Mouse (Mus musculus): Measurements from ENCODE around the gene Shbg.
A peak's percentile ranks its signal among the peaks of the same experiment; 100 is the strongest.
"Not testable (repeated sequence)": the region's sequence is repeated elsewhere in the genome, so short reads cannot be mapped to it uniquely, and the experiment has no call there.

The Shbg gene

DNA sequence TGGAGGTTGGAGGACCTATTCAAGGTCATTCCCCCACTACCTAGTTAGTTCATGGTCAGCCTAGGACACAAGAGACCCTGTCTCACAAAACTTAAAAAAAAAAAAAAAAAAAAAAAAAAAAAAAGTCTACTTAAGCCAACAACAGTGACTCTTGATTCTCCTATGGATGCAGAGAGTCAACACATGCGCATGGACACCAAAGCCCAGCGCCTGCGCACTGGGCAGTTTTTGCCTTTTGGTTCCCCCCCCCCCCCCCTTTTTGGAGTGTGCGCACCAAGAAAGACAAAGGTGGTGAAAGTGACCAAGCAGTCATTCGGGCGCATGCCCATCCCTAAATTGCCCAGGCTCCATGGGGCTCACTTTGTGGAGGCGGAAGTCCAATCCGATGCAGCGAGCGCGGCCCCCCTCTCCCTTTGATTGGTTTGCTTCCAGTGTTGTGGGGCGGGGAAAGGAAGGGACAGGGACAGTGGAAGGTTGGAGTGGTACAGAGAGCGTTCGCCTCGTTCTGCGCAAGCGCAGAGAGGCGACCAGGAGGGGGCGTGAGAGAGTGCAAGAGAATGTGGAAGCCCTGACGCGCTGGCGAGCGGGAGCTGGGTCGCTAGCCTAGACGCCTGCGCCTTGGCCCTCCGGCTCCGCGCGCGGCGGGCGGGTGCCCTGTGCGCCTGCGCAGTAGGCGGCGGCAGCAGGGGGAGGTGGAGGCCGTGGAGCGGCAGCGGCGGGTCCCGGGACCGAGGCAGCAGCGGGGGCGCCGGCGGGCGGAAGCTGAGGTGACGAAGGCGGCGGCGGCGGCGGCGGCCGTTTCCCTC, 14.8 kb upstream of the Shbg start, which contains the start of gene Fxr2:
Gene Fxr2 (plus strand): TSS at position 707 of the 806 bp plus-strand sequence.
- peak; percentile 100 for DNase-seq (ENCODE audit: low read depth, low spot score)

DNA sequence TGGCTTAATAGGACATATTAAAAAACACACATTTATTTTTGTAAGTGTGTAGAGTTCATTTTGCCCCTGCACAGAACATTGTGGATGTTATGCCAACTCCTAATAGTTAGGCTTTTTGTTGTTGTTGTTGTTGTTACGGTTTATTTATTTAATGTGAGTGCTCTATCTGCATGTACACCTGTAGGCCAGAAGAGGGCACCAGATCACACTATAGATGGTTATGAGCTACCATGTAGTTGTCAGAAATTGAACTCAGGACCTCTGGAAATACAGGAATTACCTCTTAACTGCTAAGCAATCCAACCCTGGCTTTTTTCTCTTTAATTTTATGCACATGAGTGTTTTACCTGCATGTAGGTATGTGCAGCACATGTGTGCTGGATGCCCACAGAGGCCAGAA, 12.1 kb upstream of the Shbg start:
- peak; percentile 70 for DNase-seq (ENCODE audit: low read depth, low spot score)

DNA sequence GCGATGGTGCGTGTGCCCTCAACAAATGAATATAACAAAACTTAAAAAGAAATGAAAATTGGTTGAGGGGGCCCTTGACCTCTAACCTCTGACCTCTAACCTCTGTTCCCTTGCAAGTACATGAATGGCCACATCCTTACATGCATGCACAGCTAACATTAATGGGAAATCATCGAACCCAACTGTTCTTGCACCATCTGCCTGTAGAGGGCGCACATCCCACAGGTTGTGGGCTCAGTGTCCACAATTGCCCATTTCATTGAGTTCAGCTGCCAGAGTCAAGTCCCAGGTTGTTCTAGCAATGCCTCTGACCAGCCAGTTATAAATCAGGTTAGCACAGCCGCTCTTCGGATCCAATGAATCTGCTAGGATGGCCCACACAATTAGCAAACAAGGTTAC, 10.6 kb upstream of the Shbg start:
- peak; percentile 87 for DNase-seq (ENCODE audit: low read depth, low spot score)

GRCm38 (mm10) chr11:69624339-69624738, 6.6 kb upstream of the Shbg start:
- DNase-seq (ENCODE audit: low read depth, low spot score), result not testable (repeated sequence)

DNA sequence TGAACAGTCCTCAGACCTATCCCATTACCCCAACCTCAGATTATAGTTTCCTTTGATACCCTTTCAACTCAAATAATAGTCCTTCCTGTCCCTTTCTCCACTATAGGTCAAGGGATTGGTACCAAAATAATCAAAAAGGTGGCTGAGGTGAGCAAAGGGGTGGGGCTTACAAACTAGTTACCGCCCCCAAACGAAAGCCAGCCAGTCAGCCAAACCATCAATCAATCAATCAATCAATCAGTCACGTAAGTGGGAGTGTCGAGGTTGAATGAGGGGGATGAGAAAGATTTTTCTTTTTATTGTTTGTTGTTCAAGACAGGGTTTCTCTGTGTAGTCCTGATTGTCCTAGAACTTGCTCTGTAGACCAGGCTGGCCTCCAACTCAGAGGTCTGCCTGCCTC, 5.3 kb upstream of the Shbg start:
- no peak for DNase-seq (ENCODE audit: low read depth, low spot score)

GRCm38 (mm10) chr11:69622406-69622805, 4.7 kb upstream of the Shbg start:
- DNase-seq (ENCODE audit: low read depth, low spot score), result no peak

DNA sequence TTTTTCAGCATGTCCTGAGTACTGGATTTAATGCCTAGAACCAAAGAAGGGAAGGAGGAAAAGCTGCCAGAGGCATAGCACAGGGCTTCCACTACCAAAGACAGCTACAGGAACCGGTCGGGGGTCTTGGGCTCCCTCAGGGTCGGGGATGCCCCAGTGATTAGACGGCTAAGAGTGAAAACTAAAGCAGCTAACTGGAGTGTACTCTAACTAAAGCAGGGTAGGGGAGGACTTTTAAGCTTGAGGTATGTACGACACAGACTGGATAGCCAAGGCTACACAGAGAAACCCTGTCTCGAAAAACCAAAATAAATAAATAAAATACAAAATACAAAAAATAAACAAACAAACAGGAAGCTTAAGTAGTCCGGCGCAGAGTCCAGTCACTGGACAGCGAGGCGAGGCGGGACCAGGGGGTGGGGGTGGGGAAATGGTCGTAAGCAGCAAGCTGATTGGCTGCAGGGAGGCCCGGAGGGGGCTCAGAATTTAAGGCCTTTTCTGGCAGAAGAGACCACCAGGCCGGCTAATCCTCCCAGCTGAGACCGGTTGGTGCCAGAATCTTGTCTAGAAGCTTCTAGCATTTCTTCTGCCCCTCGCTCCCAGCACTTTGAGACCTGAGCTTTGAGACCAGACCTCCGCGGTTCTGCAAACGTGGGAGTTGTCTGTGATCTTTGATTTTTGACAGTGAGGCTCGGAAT, 4.0 kb upstream of the Shbg start, which contains the start of gene Sat2:
Gene Sat2 (plus strand): TSS at position 454 of the 698 bp plus-strand sequence.
- no peak for DNase-seq (ENCODE audit: low read depth, low spot score)

DNA sequence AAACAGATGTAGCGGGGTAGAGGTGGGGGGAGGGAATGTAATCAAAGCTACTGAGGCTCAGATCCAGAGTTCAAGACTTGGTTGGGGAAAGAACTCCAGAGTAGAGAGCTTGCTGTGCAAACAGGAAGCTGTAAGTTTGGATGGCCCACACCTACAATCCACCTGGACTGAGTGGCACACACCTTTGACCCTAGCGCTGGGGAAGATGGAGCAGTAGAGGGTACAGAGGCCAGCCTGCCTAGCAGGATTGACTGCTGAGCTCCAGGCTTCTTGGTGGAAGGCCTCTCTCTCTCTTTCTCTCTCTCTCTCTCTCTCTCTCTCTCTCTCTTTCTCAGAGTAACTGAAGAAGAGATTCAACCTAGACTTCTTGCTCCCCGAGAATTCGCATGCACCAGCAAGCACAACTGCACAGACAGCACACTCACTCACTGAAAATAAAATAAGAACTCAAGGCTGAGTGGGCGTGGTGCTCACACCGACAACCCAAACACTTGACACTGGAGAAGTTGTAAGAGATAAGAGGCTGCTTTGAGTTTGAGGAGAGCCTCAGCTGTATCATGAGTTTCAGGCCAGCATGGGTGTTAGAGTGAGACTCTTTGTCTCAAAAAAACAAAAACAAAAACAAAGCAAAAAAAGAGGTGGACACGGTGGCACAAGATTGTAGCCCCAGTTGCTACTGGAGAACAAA, 2.8 kb upstream of the Shbg start:
- DNase-seq (ENCODE audit: low read depth, low spot score), result no peak

DNA sequence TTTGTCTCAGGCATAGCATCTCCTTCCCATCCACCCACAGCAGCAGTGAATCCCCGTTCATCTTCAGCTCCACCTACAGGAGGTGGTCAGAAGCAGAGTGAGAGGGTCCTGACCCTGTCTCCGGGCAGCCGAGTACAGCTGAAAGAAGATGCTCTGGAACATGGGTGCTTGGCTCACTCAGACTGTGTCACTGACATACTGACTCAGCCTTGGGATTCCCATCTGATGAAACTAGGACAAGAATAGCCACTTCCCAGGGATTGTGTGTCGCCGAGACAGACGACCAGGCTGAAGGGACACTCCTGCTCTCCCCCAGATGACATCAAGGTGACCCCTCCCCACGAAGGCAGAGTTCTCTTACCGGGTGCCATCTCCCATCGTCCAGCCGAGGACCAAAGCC, 924 bp downstream of the Shbg start:
- DNase-seq (ENCODE audit: low read depth, low spot score), result no peak

- not testable (repeated sequence) for DNase-seq (ENCODE audit: low read depth, low spot score)
Measured at GRCm38 (mm10) chr11:69614257-69614588, 3.5 kb downstream of the Shbg start.

DNA sequence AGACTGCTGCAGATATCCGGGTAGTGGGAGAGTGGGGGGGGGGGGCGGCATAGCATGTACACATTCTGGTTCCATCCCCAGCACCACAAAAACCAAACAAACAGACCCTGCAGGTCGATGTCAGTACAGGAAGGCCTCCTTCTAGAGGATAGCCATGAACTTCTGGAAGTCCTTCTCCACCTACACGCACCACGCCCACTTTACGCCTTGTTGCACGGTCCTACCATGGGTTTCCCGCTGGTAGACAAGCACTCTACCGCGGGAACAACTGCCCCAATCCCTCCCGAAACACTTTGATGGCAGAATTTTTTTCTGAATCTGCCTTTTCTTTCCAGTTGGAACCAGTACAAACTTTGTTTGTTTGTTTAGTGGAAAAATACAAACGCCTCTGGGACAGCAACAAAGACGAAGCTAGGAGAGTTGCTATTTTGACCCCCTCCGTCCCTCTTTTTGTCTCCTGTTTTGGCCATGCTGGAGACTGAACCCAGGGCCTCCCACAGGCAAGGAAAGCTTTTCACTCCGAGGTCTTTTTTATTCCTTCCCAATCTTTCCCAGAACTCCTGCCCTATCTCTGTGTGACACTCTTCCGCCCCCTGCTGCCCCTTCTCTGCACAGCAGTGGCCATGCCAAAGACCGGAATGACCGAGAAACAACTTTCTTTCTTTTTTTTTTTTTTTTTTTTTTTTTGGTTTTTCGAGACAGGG, 4.0 kb downstream of the Shbg start:
- peak; percentile 87 for DNase-seq (ENCODE audit: low read depth, low spot score)

DNA sequence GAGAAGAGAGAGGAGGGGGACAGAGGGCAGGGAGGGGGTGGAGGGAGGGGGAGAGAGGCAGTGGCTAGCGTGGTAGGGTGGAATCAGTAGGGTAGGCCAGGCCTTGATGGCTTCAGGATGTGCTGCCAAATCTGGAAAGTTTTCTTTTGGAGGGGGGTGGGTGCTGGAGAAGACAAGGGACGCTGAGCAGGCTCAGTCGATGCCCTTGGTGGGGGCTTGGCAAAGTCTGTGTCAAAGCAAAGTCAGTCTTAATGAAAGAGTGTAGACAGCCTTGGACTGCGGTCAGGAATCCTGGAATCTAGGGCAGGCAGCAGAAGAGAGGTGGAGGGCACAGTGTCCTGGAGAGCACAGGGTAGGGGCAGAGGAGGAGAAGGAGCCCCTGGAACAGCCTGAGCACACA, 6.8 kb downstream of the Shbg start:
- no peak for DNase-seq (ENCODE audit: low read depth, low spot score)

- no peak for DNase-seq (ENCODE audit: low read depth, low spot score)
Measured at GRCm38 (mm10) chr11:69609416-69609815, 8.3 kb downstream of the Shbg start.

- DNase-seq (ENCODE audit: low read depth, low spot score), result no peak
Measured at GRCm38 (mm10) chr11:69608525-69608924, 9.2 kb downstream of the Shbg start.

GRCm38 (mm10) chr11:69606832-69607231, 10.9 kb downstream of the Shbg start:
- no peak for DNase-seq (ENCODE audit: low read depth, low spot score)

DNA sequence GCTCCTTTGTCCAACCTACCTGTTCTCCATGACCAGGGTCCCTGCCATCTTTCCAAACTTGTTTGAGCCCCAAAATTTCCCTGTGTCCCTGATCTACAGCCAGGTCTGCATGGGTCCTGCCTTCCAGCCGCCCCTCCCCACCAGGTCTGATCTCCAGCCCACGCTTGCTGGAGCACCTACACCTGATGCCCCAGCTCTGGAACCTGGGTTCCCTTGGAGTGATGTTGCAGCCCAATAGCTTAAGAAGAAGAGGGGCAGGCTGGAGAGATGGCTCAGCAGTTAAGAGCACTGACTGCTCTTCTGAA, 11.3 kb downstream of the Shbg start:
- DNase-seq (ENCODE audit: low read depth, low spot score), result no peak

DNA sequence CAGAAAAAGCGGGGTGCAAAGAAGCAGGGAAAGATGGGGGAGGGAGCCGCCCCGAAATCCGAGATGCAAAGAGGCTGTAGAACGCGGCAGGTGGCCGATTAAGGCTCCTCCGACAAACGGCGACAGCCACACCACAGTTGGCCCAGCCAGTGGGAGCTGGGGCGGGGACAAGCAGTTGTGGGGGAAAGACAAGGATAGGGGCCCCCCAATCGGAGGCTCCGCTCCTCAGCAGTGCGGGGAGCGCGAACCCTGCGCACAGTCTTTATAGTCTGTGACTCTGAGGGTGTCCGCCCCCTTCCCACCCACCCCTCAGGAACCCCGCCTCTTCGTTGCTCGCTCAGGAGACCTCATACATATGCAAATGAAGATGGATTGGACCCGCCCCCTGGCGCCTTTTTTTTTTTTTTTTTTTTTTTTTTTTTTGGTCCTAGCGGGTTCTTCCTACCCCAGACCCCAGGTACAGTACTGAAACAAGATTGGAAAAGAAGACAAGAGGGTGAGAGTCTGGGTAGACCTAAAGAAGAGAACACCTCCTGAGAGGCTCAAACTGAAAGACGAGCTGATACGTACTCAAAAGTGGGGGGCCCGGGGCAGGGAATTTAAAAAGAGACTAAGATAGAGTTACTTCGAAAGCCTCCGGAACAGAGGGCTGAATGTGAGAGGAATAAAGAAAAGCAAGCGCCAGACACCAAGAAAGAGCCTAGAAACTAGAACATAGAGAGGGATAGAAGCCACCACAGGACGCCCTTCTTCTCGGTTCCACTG, 11.8 kb downstream of the Shbg start, which contains the start of gene Atp1b2:
Gene Atp1b2 (minus strand): TSS at position 217 of the 765 bp plus-strand sequence.
- DNase-seq (ENCODE audit: low read depth, low spot score), result peak; percentile 92

- DNase-seq (ENCODE audit: low read depth, low spot score), result no peak
Measured at GRCm38 (mm10) chr11:69604795-69605664, 12.7 kb downstream of the Shbg start.

DNA sequence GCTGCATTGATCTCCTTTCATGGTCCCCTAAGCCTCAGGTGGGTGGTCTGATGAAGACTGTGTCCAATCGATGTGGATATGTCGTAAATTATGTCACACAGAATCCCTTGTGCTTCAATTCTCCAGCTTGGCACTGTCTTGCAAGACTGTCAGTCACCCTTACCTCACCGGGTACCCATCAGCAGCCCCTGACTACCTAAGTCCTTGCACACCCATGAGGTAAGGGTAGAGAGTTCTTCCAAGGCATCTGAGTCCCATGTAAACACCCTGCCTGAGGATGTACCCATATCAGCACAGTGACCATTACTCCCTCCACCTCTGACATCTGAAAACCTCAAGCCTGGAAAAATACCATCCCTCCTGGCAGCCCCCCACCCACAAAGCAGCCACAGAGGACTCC, 13.4 kb downstream of the Shbg start:
- DNase-seq (ENCODE audit: low read depth, low spot score), result no peak

GRCm38 (mm10) chr11:69603516-69603915, 14.2 kb downstream of the Shbg start:
- no peak for DNase-seq (ENCODE audit: low read depth, low spot score)

Data from ES-CJ7 (cell line).